Mouse (Mus musculus): ENCODE results near the gene Tmem215. TPM values are rescaled to one million over a fixed set of nuclear protein-coding genes. Genes with fewer than 3 reads are reported as not detected.

Gene Tmem215
- total RNA-seq, 2 experiments from 2014 or later, result 0.15 to 0.26 TPM

Other genes starting within 250 kb of the Tmem215 start
- 1 to 10 TPM; 7.4 to 8.7 TPM for gene Ddx58, start 232.4 kb upstream of the Tmem215 start, total RNA-seq (2021)
- gene Smim27, start 202.6 kb upstream of the Tmem215 start, total RNA-seq (2021), result 10 to 100 TPM; 32.9 to 44.3 TPM
- 10 to 100 TPM; 20.4 to 21.4 TPM for gene Topors, start 202.3 kb upstream of the Tmem215 start, total RNA-seq (2021)
- gene Ndufb6, start 192.8 kb upstream of the Tmem215 start, total RNA-seq (2021), result 100 to 1,000 TPM; 180 to 187 TPM
- 10 to 100 TPM; 18.9 to 20.9 TPM for gene Aptx, start 231.0 kb downstream of the Tmem215 start, total RNA-seq (2021)
- gene Dnaja1, start 250.0 kb downstream of the Tmem215 start, total RNA-seq (2021), result 100 to 1,000 TPM; 102 to 123 TPM

All from gastrocnemius, postnatal 4 days (tissue).